Mouse (Mus musculus) lung, adult 2 months (tissue): ENCODE data around the gene Glrp1.
A peak's percentile ranks its signal among the peaks of the same experiment; 100 is the strongest.

ENCODE experiments used
- CTCF ChIP-seq: fragments of 200-500 bp; IDR thresholded peaks from 2 replicates; pipeline ENCODE4 v1.5.1; 2011; ENCODE audit warnings: mild to moderate bottlenecking, low read length, control low read depth; ENCODE audit not compliant: insufficient read depth
- POLR2A ChIP-seq: fragments of 200-500 bp; IDR thresholded peaks from 2 replicates; pipeline ENCODE4 v1.6.1; 2011; ENCODE audit warnings: low read depth, mild to moderate bottlenecking, control low read depth, low read length, borderline replicate concordance; ENCODE audit errors: extremely low read depth

- peak; percentile 70 for TF ChIP-seq CTCF
- no peak for TF ChIP-seq POLR2A
Observed at GRCm38 (mm10) chr1:88456451-88457072, 53.3 kb downstream of the Glrp1 start.
